Mouse (Mus musculus) pancreas, adult 10 weeks (tissue): ENCODE results near the gene Cdx2. TPM values are rescaled to one million over a fixed set of nuclear protein-coding genes. Genes with fewer than 3 reads are reported as not detected.

ENCODE experiments used
- polyA plus RNA-seq: library from polyadenylated mRNA; stranded (reverse); fragments of 350-450 nt; fragmentation: Illumina TruSeq; extraction: RNeasy Lipid Tissue Mini Kit (QIAGEN cat#74804); gene quantifications from one replicate; pipeline ENCODE4 v1.2.3, GENCODE M21; 2015; ENCODE audit warnings: low read depth, low replicate concordance; ENCODE audit not compliant: insufficient read depth

The Cdx2 gene
- not detected for polyA plus RNA-seq

GRCm38 (mm10) chr5:147306638-147307397 is at the start of gene Cdx2:
Gene Cdx2 (minus strand): TSS chr5:147307270.

GRCm38 (mm10) chr5:147322183-147322582 is 15.1 kb upstream of the Cdx2 start, which contains the start of gene Urad:
Gene Urad (minus strand): TSS chr5:147322440.

GRCm38 (mm10) chr5:147269926-147270672 is 37.0 kb downstream of the Cdx2 start, which contains the start of gene Pdx1:
Gene Pdx1 (plus strand): TSS chr5:147269959.

Other genes starting within 250 kb of the Cdx2 start
- gene Lnx2, start 230.7 kb downstream of the Cdx2 start, polyA plus RNA-seq, result 4.7 TPM
- 37.7 TPM for gene Polr1d, start 230.2 kb downstream of the Cdx2 start, polyA plus RNA-seq
- gene Gsx1, start 118.6 kb downstream of the Cdx2 start, polyA plus RNA-seq, result not detected
- gene Pdx1, start 37.3 kb downstream of the Cdx2 start, polyA plus RNA-seq, result 4.9 TPM
- not detected for gene Urad, start 15.2 kb upstream of the Cdx2 start, polyA plus RNA-seq
- 0.57 TPM for gene Flt3, start 93.2 kb upstream of the Cdx2 start, polyA plus RNA-seq
- 26.3 TPM for gene Pan3, start 122.9 kb upstream of the Cdx2 start, polyA plus RNA-seq